Mouse (Mus musculus) gastrocnemius, postnatal 4 days (tissue): ENCODE data around the gene Map3k13. TPM values are rescaled to one million over a fixed set of nuclear protein-coding genes. Genes with fewer than 3 reads are reported as not detected.
"Not testable (repeated sequence)": the region's sequence is repeated elsewhere in the genome, so short reads cannot be mapped to it uniquely, and the experiment has no call there.

Experiments
- DNase-seq, 2 experiments: peaks; one replicate each; pipeline ENCODE4 v3.0.0; 2021 to 2022; ENCODE audit warnings: low spot score in 2 of 2, mixed read lengths in 2 of 2
- long read RNA-seq, 2 experiments: library from polyadenylated mRNA; stranded (forward); transcript quantifications; one replicate each; pipeline ENCODE4 v2.0.0; 2021
- total RNA-seq, 2 experiments: library from RNA; stranded (reverse); gene quantifications; 2 replicates each; pipeline ENCODE4 v1.2.3; 2021

Gene Map3k13
- total RNA-seq, result under 1 TPM; 0.66 to 0.73 TPM
- long read RNA-seq, experiment 1, partial matches to known transcripts, result 0 of 5 reads
- long read RNA-seq, experiment 1, other reads (novel, unspliced or antisense), result 5 of 5 reads
- long read RNA-seq, experiment 2, partial matches to known transcripts, result 0 of 8 reads
- long read RNA-seq, experiment 2, other reads (novel, unspliced or antisense), result 8 of 8 reads

- peak; percentile 91 to 94 for DNase-seq
Observed at GRCm38 (mm10) chr16:21793875-21794696, at the start of gene Map3k13. Gene Map3k13, plus strand, starts transcription at chr16:21794346.

DNA sequence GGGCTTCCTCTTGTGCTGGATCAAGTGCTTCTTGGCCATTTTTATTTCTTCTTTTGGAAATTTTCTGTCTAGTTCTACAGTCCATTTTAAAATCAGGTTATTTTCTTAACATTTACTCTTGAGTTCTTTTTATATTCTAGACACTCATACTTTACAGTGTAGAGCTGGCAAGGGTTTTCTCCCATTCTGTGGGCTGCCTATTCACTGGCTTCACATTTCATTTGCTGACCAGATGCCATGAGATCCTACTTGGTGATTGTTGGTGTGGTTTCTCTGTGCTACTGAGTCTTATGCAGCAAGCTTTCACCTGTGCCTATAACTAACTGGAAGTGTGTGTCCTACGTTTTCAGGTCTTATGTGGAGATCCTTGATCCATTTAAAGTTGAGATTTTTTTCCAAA is 35.7 kb upstream of the Map3k13 start:
- DNase-seq, result no peak

- no peak for DNase-seq
Observed at GRCm38 (mm10) chr16:21768255-21768654, 25.9 kb upstream of the Map3k13 start.

DNA sequence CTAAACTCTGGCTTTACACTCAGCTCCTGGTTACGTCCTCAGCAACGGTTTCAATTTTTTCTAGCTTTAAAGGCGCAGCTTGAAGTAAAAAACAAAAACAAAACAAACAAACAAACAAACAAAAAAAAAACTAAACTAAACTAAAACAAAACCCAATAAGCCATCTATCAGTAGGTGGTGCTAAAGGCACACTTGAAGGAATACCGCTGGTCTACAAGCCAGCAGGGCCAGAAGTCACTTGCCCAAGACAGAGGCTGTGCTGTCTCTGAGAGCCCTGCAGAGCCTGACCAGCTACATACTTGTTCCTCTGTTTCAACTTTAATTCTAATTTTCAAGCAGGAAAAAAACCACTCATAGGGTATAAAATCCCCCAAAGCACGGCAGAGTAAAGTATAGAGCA is 24.5 kb upstream of the Map3k13 start:
- DNase-seq, result no peak

- no peak for DNase-seq
Observed at GRCm38 (mm10) chr16:21774725-21775124, 19.4 kb upstream of the Map3k13 start.

GRCm38 (mm10) chr16:21778293-21778866 is 15.8 kb upstream of the Map3k13 start:
- DNase-seq, result no peak

DNA sequence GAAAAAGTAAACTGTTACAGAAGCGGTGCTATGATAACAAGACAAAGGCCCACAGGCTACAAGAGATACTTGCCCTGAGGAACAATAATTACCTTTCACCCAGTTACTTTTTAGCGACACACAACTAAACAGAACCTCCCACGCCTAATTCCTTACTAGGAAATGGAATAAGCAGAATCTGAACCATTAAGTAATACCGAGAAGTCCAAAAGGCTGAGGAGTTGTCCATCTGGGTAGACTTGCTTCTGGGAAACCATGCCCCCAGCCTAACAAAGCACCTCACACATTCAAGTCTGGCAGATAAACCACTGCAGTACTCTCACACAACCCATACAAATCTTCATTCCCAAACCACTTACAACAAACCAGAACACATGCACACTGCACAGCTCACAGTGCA is 15.0 kb upstream of the Map3k13 start:
- DNase-seq, result no peak

- no peak for DNase-seq
Observed at GRCm38 (mm10) chr16:21781277-21781676, 12.9 kb upstream of the Map3k13 start.

DNA sequence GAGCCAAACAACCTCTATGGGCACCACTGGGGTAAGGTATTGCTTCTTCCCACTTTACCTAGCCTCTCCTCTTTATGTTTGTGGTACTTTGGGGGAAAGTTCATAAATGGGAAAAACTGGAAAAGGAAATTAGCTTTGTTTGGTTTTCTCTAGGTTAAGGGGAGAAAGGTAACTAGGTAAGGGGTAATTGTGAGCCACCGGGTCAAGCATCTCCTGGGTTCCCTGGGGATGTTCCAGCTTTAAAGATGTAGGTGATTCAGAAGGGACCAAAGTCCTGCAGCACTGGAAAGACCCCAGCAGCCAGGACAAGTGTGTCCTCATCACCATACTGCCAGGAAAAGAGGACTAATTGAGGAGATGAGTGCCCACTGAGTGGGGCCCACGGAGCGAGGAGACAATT is 12.3 kb upstream of the Map3k13 start:
- DNase-seq, result no peak

DNA sequence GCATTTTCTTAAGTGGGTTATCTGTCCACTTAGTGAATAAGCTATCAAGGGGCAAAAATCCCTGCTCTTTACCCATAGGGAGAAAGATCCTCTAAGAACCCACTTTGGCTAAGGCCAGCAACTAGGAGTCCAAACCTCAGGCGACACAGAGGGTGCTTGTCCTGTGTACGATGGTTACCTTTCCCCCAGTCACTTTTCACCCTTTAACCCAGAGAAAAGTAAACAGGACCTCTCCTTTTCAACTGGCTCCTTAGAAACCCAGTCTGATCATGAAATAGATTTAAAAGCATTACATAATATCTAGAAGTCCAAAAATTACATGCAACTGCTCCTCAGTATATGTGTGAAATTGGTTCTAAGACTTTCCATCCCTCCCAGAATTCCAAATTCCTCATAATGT is 11.3 kb upstream of the Map3k13 start:
- no peak for DNase-seq

GRCm38 (mm10) chr16:21785000-21785399 is 9.1 kb upstream of the Map3k13 start:
- DNase-seq, result no peak

- DNase-seq, result no peak
Observed at GRCm38 (mm10) chr16:21786317-21786716, 7.8 kb upstream of the Map3k13 start.

DNA sequence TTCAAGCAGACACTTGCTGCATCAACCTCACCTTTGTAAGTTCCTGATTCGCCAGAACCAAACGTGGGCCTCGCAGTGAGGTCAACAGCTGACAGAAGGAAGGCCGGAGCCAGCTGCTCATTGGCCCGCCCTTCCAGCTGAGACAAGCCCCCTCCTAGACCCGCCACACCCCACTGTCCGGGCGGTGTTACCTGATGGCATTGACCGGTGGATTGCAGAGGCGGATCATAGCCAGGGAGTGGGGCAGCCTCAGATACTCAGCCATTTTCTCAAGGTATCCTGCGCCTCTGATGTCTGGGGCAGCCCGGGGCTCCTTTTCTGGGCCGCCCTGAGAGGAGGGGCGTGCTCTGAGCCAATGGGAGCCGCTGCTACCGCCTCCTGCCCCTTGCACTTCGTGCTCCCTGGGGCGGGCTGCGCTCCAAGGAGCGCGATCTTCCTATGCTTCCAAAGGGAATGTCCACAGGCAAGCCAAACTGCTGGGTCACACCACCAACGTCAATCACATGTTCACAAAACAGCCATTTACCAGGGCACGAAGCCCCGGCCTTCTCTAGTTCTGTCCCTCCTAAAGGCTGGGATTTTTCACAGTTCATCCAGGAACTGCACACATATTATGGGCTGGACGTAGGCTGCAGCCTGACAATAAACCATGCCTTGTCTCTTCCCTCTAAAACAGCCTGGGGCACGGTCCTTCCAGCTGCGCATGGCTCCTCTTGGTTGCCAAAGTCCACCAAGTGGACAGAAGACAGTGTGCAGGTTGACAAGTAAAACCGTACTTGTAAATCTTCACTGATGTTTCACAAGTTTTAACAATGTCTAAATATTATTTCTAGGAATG is 6.4 kb upstream of the Map3k13 start, which contains the start of gene Ehhadh:
Gene Ehhadh, minus strand, starts transcription at position 292 of the 838 bp plus-strand sequence.
- DNase-seq, result peak; percentile 41 to 77

GRCm38 (mm10) chr16:21788581-21788980 is 5.6 kb upstream of the Map3k13 start:
- DNase-seq, result no peak

DNA sequence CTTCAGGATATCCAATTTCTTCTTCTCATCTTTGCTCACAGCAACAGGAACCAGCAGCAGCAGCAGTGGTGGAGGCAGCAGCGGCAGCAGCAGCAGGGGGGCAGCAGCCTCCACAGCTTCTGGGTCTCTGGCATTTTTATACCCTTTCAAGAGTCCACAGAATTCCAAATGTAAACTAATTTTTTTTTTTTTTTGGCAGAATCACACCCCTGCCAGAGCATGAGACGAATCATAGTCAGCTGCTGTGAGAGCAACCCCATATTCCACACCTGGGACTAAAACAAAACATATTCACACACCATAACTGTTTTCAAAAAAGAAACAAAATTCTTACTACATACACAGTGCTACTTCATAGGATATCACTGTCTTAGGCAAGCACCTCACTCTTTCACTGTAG is 5.0 kb upstream of the Map3k13 start:
- no peak for DNase-seq

DNA sequence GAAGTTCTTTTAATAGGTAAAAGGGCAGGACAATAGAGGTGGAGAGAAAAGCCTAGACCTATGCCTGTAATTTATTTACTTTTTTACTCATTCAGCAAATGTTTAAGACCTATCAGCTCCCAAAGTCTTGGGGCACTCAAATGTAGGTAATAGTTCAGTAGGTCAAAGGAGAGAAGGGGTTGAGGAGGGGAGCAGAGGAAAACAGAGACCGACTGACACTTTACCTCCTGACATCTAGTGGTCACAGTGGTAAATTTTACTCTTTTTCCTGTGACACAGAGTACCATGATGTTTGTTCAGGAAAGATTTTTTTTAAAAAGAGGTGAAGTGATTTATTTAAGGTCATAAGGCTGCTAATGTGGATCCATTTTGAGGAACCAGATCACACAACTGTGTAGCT is 3.7 kb upstream of the Map3k13 start:
- no peak for DNase-seq

DNA sequence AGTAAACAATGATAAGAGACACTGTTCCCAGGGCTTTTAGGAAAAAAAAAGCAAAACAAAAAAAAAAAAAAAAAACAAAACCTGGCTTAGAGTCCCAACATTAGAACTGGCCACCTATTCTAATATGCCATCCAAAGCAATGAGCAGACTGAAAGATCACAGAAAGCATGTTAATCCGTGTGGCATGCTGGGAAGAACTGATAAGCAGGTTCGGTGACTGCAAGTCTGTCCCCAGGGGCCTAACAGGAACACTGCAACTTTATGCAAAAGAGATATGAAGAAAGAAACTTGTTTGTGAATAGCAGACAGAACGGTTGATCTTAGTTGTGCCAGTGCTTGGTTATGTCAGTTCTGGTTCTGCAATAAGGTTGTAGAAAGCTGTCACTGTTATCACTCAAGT is 2.4 kb upstream of the Map3k13 start:
- no peak for DNase-seq

- not testable (repeated sequence) for DNase-seq
Observed at GRCm38 (mm10) chr16:21793080-21793810, 901 bp upstream of the Map3k13 start.

DNA sequence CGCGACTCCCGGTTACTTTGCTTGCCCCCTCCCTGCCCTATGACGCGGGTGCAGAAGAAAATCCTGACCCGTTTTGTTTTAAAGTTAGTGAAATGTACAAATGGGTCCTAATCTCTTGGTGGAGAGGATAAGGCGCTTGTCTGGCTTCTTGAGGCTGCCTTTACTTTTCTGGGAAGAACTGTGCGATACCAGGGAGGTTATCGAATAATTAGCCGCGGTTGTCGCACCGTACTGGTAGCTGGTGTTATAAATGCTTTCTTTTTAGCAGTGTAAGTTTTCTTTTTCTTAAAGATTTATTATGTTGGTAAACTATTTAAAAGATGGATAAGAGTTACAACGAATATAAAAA is 525 bp downstream of the Map3k13 start:
- DNase-seq, result no peak

DNA sequence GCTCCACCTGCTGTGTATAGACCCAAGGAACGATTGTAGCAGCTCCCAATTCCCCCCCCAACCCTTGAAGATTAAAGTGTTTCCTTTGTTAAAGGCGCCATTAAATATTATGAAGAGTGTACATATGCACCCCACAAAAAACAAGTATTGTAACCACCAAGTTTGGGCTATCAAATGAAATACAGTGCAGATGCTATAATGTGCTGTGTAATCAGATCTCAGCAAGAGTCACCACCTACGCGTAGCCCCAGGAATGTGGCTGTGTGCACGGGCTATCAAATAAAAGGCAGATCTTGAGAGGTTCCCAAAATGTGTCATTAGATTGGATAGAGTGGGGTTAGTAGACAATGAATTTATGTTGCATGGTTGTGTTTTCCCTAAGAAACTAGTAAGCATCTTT is 925 bp downstream of the Map3k13 start:
- no peak for DNase-seq

- no peak for DNase-seq
Observed at GRCm38 (mm10) chr16:21804258-21804657, 10.1 kb downstream of the Map3k13 start.
